Mouse (Mus musculus): ENCODE data around the gene Top2b. TPM values are rescaled to one million over a fixed set of nuclear protein-coding genes. Genes with fewer than 3 reads are reported as not detected.
A peak's percentile ranks its signal among the peaks of the same experiment; 100 is the strongest.

Gene Top2b
- polyA plus RNA-seq, 1 experiment from 2014 or later: 26.3 TPM

GRCm38 (mm10) chr14:16379917-16380570 is 15.1 kb downstream of the Top2b start:
- no peak overlapping the region for H3K9ac ChIP-seq (replicated peaks; ENCODE audit: low read depth)
- no peak overlapping the region for H3K4me3 ChIP-seq (ENCODE audit: low read depth, low read length)
- WGBS: 8% methylated on average over 2 of the region's 2 CpGs
- H3K27me3 ChIP-seq (replicated peaks; ENCODE audit: insufficient read depth, low read length): no peaks in the 10 kb centered on the region
- ATAC-seq (peak; percentile 88), DNase-seq (ENCODE audit: low spot score) (peak; percentile 78)
- H3K4me2 ChIP-seq (replicated peaks; ENCODE audit: low read depth, low read length): no peak overlapping the region
- no peaks in the 10 kb centered on the region for H3K4me1 ChIP-seq (ENCODE audit: insufficient read depth, low read depth, low read length)
- H3K27ac ChIP-seq (ENCODE audit: low read length): no peak overlapping the region
- peak; percentile 96 for TF ChIP-seq CTCF (IDR thresholded peaks at IDR 0.05)
- no peak for TF ChIP-seq EP300 (IDR thresholded peaks at IDR 0.05)
- no peaks in the 10 kb centered on the region for H3K9me3 ChIP-seq (ENCODE audit: low read length)
- no peaks in the 10 kb centered on the region for H3K36me3 ChIP-seq (ENCODE audit: insufficient read depth, low read length)

- H3K4me1 ChIP-seq (ENCODE audit: insufficient read depth, low read depth, low read length): no peaks in the 10 kb centered on the region
- H3K4me3 ChIP-seq (ENCODE audit: low read depth, low read length): no peak overlapping the region
- H3K27me3 ChIP-seq (replicated peaks; ENCODE audit: insufficient read depth, low read length): no peaks in the 10 kb centered on the region
- H3K9ac ChIP-seq (replicated peaks; ENCODE audit: low read depth): no peak overlapping the region
- ATAC-seq: no peak
- 62% methylated on average over 1 of the region's 1 CpGs for WGBS
- peaks cover 5% of the 10 kb centered on the region; the same call in 1 of the 2 replicates for H3K36me3 ChIP-seq (ENCODE audit: insufficient read depth, low read length)
- no peak overlapping the region for H3K27ac ChIP-seq (ENCODE audit: low read length)
- H3K4me2 ChIP-seq (replicated peaks; ENCODE audit: low read depth, low read length): no peak overlapping the region
- no peaks in the 10 kb centered on the region for H3K9me3 ChIP-seq (ENCODE audit: low read length)
- DNase-seq (ENCODE audit: low spot score): no peak
- no peak for TF ChIP-seq CTCF (IDR thresholded peaks at IDR 0.05)
- TF ChIP-seq EP300 (IDR thresholded peaks at IDR 0.05): no peak
These were observed 19.8 kb downstream of the Top2b start for GRCm38 (mm10) chr14:16384783-16385182.

GRCm38 (mm10) chr14:16405187-16405586 is 40.2 kb downstream of the Top2b start:
- ATAC-seq (no peak), DNase-seq (ENCODE audit: low spot score) (no peak)
- Histone ChIP-seq H3K4me2 (replicated peaks; ENCODE audit: low read depth, low read length) (no peak overlapping the region), H3K4me1 (ENCODE audit: insufficient read depth, low read depth, low read length) (no peaks in the 10 kb centered on the region), H3K27ac (ENCODE audit: low read length) (no peak overlapping the region), H3K4me3 (ENCODE audit: low read depth, low read length) (no peak overlapping the region), H3K9ac (replicated peaks; ENCODE audit: low read depth) (no peak overlapping the region), H3K27me3 (replicated peaks; ENCODE audit: insufficient read depth, low read length) (no peaks in the 10 kb centered on the region), H3K36me3 (ENCODE audit: insufficient read depth, low read length) (peaks cover 12% of the 10 kb centered on the region; the same call in 1 of the 2 replicates), H3K9me3 (ENCODE audit: low read length) (no peaks in the 10 kb centered on the region)
- TF ChIP-seq EP300 (IDR thresholded peaks at IDR 0.05) (no peak), CTCF (IDR thresholded peaks at IDR 0.05) (no peak)
- 92% methylated on average over 4 of the region's 4 CpGs for WGBS

- no peak for ATAC-seq
- H3K27ac ChIP-seq (ENCODE audit: low read length): no peak overlapping the region
- H3K4me3 ChIP-seq (ENCODE audit: low read depth, low read length): no peak overlapping the region
These were observed 49.2 kb downstream of the Top2b start for GRCm38 (mm10) chr14:16414163-16414562.

GRCm38 (mm10) chr14:16427569-16427968 is 62.6 kb downstream of the Top2b start:
- WGBS: 56% methylated on average over 4 of the region's 4 CpGs

More at GRCm38 (mm10) chr14:16414163-16414562, 49.2 kb downstream of the Top2b start:
- Histone ChIP-seq H3K9ac (replicated peaks; ENCODE audit: low read depth) (no peak overlapping the region), H3K4me2 (replicated peaks; ENCODE audit: low read depth, low read length) (no peak overlapping the region), H3K36me3 (ENCODE audit: insufficient read depth, low read length) (peaks cover 18% of the 10 kb centered on the region), H3K27me3 (replicated peaks; ENCODE audit: insufficient read depth, low read length) (no peaks in the 10 kb centered on the region), H3K4me1 (ENCODE audit: insufficient read depth, low read depth, low read length) (no peaks in the 10 kb centered on the region), H3K9me3 (ENCODE audit: low read length) (no peaks in the 10 kb centered on the region)
- 81% methylated on average over 4 of the region's 4 CpGs for WGBS
- TF ChIP-seq CTCF (IDR thresholded peaks at IDR 0.05): no peak
- TF ChIP-seq EP300 (IDR thresholded peaks at IDR 0.05): no peak
- DNase-seq (ENCODE audit: low spot score): no peak

GRCm38 (mm10) chr14:16431941-16432499 is 67.0 kb downstream of the Top2b start:
- TF ChIP-seq CTCF (IDR thresholded peaks at IDR 0.05) (no peak), EP300 (IDR thresholded peaks at IDR 0.05) (no peak)
- 42% methylated on average over 4 of the region's 4 CpGs for WGBS
- Histone ChIP-seq H3K9me3 (ENCODE audit: low read length) (no peaks in the 10 kb centered on the region), H3K27me3 (replicated peaks; ENCODE audit: insufficient read depth, low read length) (no peaks in the 10 kb centered on the region), H3K27ac (ENCODE audit: low read length) (no peak overlapping the region), H3K36me3 (ENCODE audit: insufficient read depth, low read length) (peaks cover 10% of the 10 kb centered on the region; the same call in 1 of the 2 replicates), H3K4me2 (replicated peaks; ENCODE audit: low read depth, low read length) (no peak overlapping the region), H3K4me3 (ENCODE audit: low read depth, low read length) (no peak overlapping the region), H3K9ac (replicated peaks; ENCODE audit: low read depth) (no peak overlapping the region), H3K4me1 (ENCODE audit: insufficient read depth, low read depth, low read length) (no peaks in the 10 kb centered on the region)
- peak; percentile 12 for DNase-seq (ENCODE audit: low spot score)
- ATAC-seq: no peak; the same call in 1 of the 2 replicates

More at GRCm38 (mm10) chr14:16427569-16427968, 62.6 kb downstream of the Top2b start:
- Histone ChIP-seq H3K4me1 (ENCODE audit: insufficient read depth, low read depth, low read length) (no peaks in the 10 kb centered on the region), H3K9ac (replicated peaks; ENCODE audit: low read depth) (no peak overlapping the region), H3K27me3 (replicated peaks; ENCODE audit: insufficient read depth, low read length) (no peaks in the 10 kb centered on the region), H3K4me3 (ENCODE audit: low read depth, low read length) (no peak overlapping the region), H3K36me3 (ENCODE audit: insufficient read depth, low read length) (peaks cover 15% of the 10 kb centered on the region; the same call in 1 of the 2 replicates), H3K27ac (ENCODE audit: low read length) (no peak overlapping the region), H3K4me2 (replicated peaks; ENCODE audit: low read depth, low read length) (no peak overlapping the region), H3K9me3 (ENCODE audit: low read length) (no peaks in the 10 kb centered on the region)
- ATAC-seq (no peak), DNase-seq (ENCODE audit: low spot score) (peak; percentile 15)
- TF ChIP-seq CTCF (IDR thresholded peaks at IDR 0.05): peak; percentile 21; the same call in 1 of the 2 replicates
- TF ChIP-seq EP300 (IDR thresholded peaks at IDR 0.05): no peak

All from lung, postnatal 0 days (tissue).